Mouse (Mus musculus) urinary bladder, postnatal 0 days (tissue): ENCODE measurements around the gene Atp5mpl. TPM values are rescaled to one million over a fixed set of nuclear protein-coding genes. Genes with fewer than 3 reads are reported as not detected.

ENCODE experiments used
- polyA plus RNA-seq: library from polyadenylated mRNA; unstranded; fragments of >200 nt; fragmentation: Nextera tagmentation; extraction: Ambion mirVana; gene quantifications from 2 replicates; pipeline ENCODE4 v1.2.1, GENCODE M21; 2015

Atp5mpl gene
- polyA plus RNA-seq: 844 and 853 TPM in 2 replicates

DNA sequence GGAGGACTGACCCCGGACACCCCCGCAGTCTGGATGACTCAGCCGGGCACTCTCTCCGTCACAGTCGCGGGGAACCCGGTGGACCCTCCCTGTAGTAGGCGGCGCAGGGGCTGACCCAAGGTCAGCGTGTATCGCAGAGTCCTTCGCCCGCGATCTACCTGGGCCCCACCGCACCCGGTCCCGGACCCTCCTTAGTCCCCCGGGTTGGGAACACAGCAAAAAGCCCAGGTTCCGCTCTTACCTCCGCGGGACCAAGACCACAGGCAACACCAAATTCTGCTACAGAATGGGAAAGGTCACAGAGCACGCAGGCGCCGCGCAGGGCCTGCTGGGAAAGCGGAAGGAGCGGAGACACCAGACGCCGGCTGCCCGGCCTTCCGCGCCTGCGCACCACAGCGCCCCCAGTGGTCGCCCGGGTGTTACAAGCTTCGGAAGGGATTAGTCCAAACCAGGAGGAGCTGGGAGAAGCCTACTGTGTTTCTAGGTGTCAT is at the start of gene Atp5mpl:
Gene Atp5mpl, minus strand, starts transcription at position 295 of the 491 bp plus-strand sequence.

DNA sequence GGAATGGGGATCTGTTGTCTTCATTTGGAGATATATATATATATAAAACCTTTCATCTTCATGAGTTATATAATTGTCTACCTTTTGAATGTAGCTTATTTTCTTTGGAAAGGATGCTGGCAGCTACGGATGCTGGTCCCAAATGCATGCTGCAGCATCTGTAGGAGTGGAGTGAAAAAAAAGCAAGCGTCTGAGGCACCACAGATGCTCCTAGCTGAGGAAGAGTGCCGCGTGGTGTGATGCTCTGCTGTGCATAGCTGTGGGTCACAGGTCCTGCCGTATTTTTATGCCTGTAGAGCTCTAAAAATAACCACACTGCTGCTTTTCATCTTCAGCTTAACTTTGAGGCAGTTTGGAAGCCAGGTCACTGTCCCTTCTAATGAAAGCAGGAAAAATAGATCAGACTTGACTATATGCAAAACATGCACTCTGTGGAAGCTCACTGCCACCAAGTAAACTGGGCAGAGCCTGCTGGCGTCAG is 14.2 kb upstream of the Atp5mpl start, which contains the start of gene Rd3l:
Gene Rd3l, minus strand, starts transcription at position 431 of the 481 bp plus-strand sequence.

DNA sequence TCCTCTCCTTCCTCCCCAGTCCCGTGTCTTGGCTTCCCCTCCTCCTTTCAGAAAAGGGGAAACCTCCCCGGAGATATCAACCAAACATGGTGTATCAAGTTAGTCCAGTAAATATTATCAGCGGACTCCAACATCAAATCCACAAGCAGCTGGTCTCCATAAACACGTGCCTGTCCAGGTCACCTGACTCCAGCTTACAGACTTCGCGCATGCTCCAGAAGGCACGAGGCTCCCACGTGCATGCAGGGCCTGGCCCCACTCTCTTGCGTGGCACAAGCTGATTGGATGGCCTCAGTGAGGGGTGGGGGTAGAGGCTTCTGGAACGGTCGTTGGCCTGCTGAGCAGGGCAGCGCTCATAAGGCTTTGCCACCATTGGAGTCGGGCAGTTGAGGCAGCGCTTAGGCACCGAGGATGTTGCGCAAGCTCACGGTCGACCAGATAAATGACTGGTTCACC is 4.5 kb upstream of the Atp5mpl start, which contains the start of gene Tdrd9:
Gene Tdrd9, plus strand, starts transcription at position 329 of the 456 bp plus-strand sequence.

Other genes starting within 250 kb of the Atp5mpl start
- gene Klc1, start 208.1 kb downstream of the Atp5mpl start, polyA plus RNA-seq: 89.8 and 108 TPM in 2 replicates
- gene Xrcc3, start 153.1 kb downstream of the Atp5mpl start, polyA plus RNA-seq: 2.9 and 3.4 TPM in 2 replicates
- 79.9 and 81.4 TPM in 2 replicates for gene Zfyve21, start 152.8 kb downstream of the Atp5mpl start, polyA plus RNA-seq
- gene Ppp1r13b, start 58.9 kb downstream of the Atp5mpl start, polyA plus RNA-seq: 13.7 and 16.1 TPM in 2 replicates
- gene Tdrd9, start 4.6 kb upstream of the Atp5mpl start, polyA plus RNA-seq: not detected in 2 replicates
- gene Rd3l, start 14.3 kb upstream of the Atp5mpl start, polyA plus RNA-seq: not detected in 2 replicates
- gene Aspg, start 139.7 kb upstream of the Atp5mpl start, polyA plus RNA-seq: 0.36 and 0.81 TPM in 2 replicates
- gene Kif26a, start 179.2 kb upstream of the Atp5mpl start, polyA plus RNA-seq: 1.6 and 2.5 TPM in 2 replicates